Mouse (Mus musculus) CH12.LX (cell line): ENCODE measurements around the gene Wdcp. TPM values are rescaled to one million over a fixed set of nuclear protein-coding genes. Genes with fewer than 3 reads are reported as not detected.

Source experiments
- DNase-seq: peaks from one replicate; pipeline ENCODE4 v3.0.0-alpha.2; 2013; ENCODE audit errors: extremely low read depth
- H3K27ac ChIP-seq: 2 replicates; pipeline ENCODE4 v1.5.1; 2012; ENCODE audit warnings: low read depth, mild to moderate bottlenecking, control low read depth, moderate library complexity; ENCODE audit not compliant: insufficient read depth
- H3K27me3 ChIP-seq: replicated peaks from 2 replicates; pipeline ENCODE3; 2012; ENCODE audit warnings: inconsistent platforms
- H3K36me3 ChIP-seq, 2 experiments: replicated peaks in 1 of 2; 2 replicates each; pipeline versions ENCODE3 to v1.6.1; 2012; ENCODE audit warnings: inconsistent platforms in 1 of 2, low read length in 1 of 2, mild to moderate bottlenecking in 1 of 2, mixed read lengths in 1 of 2, moderate library complexity in 1 of 2; ENCODE audit not compliant: control insufficient read depth in 1 of 2, insufficient read depth in 1 of 2
- H3K4me1 ChIP-seq, 2 experiments: 2 replicates each; pipeline ENCODE4 v1.6.1; 2012; ENCODE audit warnings: inconsistent platforms in 1 of 2, moderate library complexity in 1 of 2; ENCODE audit not compliant: insufficient read depth in 2 of 2, control insufficient read depth in 1 of 2
- H3K4me2 ChIP-seq: 2 replicates; pipeline ENCODE4 v1.6.1; 2012; ENCODE audit warnings: low read depth, mild to moderate bottlenecking, control low read depth; ENCODE audit not compliant: poor library complexity, insufficient read depth, severe bottlenecking
- H3K4me3 ChIP-seq, 3 experiments: fragments of 150-350 bp in 1 of 3; sonication (generic) in 1 of 3; replicated peaks in 1 of 3; 2 replicates each; pipeline versions ENCODE3 to v1.5.1; 2011 to 2012; ENCODE audit warnings: low read depth in 2 of 3, low read length in 2 of 3, mild to moderate bottlenecking in 2 of 3, moderate library complexity in 2 of 3, control low read depth in 1 of 3, improper control_type of control experiment in 1 of 3, inconsistent platforms in 1 of 3, mixed read lengths in 1 of 3; ENCODE audit not compliant: poor library complexity in 1 of 3
- H3K79me2 ChIP-seq: replicated peaks from 2 replicates; pipeline ENCODE4 v1.6.1; 2012; ENCODE audit warnings: mild to moderate bottlenecking, moderate library complexity; ENCODE audit not compliant: control insufficient read depth, poor library complexity, insufficient read depth, severe bottlenecking; ENCODE audit errors: extremely low read depth
- H3K9ac ChIP-seq: 2 replicates; pipeline ENCODE4 v1.6.1; 2012; ENCODE audit warnings: low read depth, mild to moderate bottlenecking, control low read depth, moderate library complexity; ENCODE audit not compliant: insufficient read depth
- H3K9me3 ChIP-seq: replicated peaks from 2 replicates; pipeline ENCODE3; 2012; ENCODE audit warnings: low read length, inconsistent platforms, mixed read lengths
- BHLHE40 ChIP-seq: IDR thresholded peaks from 2 replicates; pipeline ENCODE4 v1.6.1; 2011; ENCODE audit warnings: mild to moderate bottlenecking, low read depth, low read length, improper control_type of control experiment
- CHD1 ChIP-seq: IDR thresholded peaks from 2 replicates; pipeline ENCODE4 v1.6.1; 2012; ENCODE audit warnings: low read depth, low read length, improper control_type of control experiment, inconsistent platforms
- CTCF ChIP-seq, 2 experiments: IDR thresholded peaks in 1 of 2; conservative IDR thresholded peaks in 1 of 2; 2 replicates each; pipeline ENCODE4 v1.5.1; 2011 to 2012; ENCODE audit warnings: low read depth in 2 of 2, low read length in 2 of 2, improper control_type of control experiment in 1 of 2, inconsistent platforms in 1 of 2, mild to moderate bottlenecking in 1 of 2, moderate library complexity in 1 of 2
- E2F4 ChIP-seq: IDR thresholded peaks from 2 replicates; pipeline ENCODE4 v1.6.1; 2011; ENCODE audit warnings: low read depth, low read length, improper control_type of control experiment; ENCODE audit not compliant: insufficient replicate concordance
- ELF1 ChIP-seq: IDR thresholded peaks from 2 replicates; pipeline ENCODE4 v1.6.1; 2014; ENCODE audit warnings: low read depth, mild to moderate bottlenecking, inconsistent platforms, low read length, improper control_type of control experiment
- ETS1 ChIP-seq: conservative IDR thresholded peaks from 2 replicates; pipeline ENCODE4 v1.6.1; 2012; ENCODE audit warnings: low read depth, mild to moderate bottlenecking, inconsistent platforms, low read length, improper control_type of control experiment, moderate library complexity
- HCFC1 ChIP-seq: IDR thresholded peaks from 2 replicates; pipeline ENCODE4 v1.6.1; 2012; ENCODE audit warnings: low read depth, mild to moderate bottlenecking, inconsistent platforms, low read length, improper control_type of control experiment
- IRF4 ChIP-seq: IDR thresholded peaks from 2 replicates; pipeline ENCODE4 v1.6.1; 2014; ENCODE audit warnings: low read depth, mild to moderate bottlenecking, inconsistent platforms, low read length, improper control_type of control experiment
- JUN ChIP-seq: IDR thresholded peaks from 2 replicates; pipeline ENCODE4 v1.6.1; 2011; ENCODE audit warnings: low read depth, mild to moderate bottlenecking, low read length, improper control_type of control experiment, moderate library complexity; ENCODE audit not compliant: insufficient read depth
- JUND ChIP-seq: conservative IDR thresholded peaks from 2 replicates; pipeline ENCODE4 v1.6.1; 2011; ENCODE audit warnings: low read depth, low read length, improper control_type of control experiment
- MAX ChIP-seq: IDR thresholded peaks from 2 replicates; pipeline ENCODE4 v1.6.1; 2011; ENCODE audit warnings: low read length, improper control_type of control experiment
- MXI1 ChIP-seq: IDR thresholded peaks from 2 replicates; pipeline ENCODE4 v1.6.1; 2011; ENCODE audit warnings: mild to moderate bottlenecking, low read depth, low read length, improper control_type of control experiment
- NELFE ChIP-seq: IDR thresholded peaks from 2 replicates; pipeline ENCODE4 v1.6.1; 2011; ENCODE audit warnings: low read depth, low read length, improper control_type of control experiment
- NRF1 ChIP-seq: IDR thresholded peaks from 2 replicates; pipeline ENCODE4 v1.6.1; 2014; ENCODE audit warnings: low read depth, mild to moderate bottlenecking, inconsistent platforms, low read length, improper control_type of control experiment, moderate library complexity
- POLR2A ChIP-seq: IDR thresholded peaks from 2 replicates; pipeline ENCODE4 v1.6.1; 2011; ENCODE audit warnings: low read depth, mild to moderate bottlenecking, improper control_type of control experiment, low read length
- POLR2AphosphoS2 ChIP-seq: IDR thresholded peaks from 2 replicates; pipeline ENCODE4 v1.6.1; 2011; ENCODE audit warnings: low read depth, low read length, improper control_type of control experiment
- RAD21 ChIP-seq: IDR thresholded peaks from 2 replicates; pipeline ENCODE4 v1.6.1; 2011; ENCODE audit warnings: low read depth, mild to moderate bottlenecking, low read length, improper control_type of control experiment, moderate library complexity
- RCOR1 ChIP-seq: conservative IDR thresholded peaks from 2 replicates; pipeline ENCODE4 v1.6.1; 2012; ENCODE audit warnings: low read depth, mild to moderate bottlenecking, inconsistent platforms, low read length, improper control_type of control experiment
- SMC3 ChIP-seq: IDR thresholded peaks from 2 replicates; pipeline ENCODE4 v1.6.1; 2011; ENCODE audit warnings: low read depth, low read length, improper control_type of control experiment
- TCF12 ChIP-seq: IDR thresholded peaks from 2 replicates; pipeline ENCODE4 v1.6.1; 2014; ENCODE audit warnings: low read depth, mild to moderate bottlenecking, inconsistent platforms, low read length, improper control_type of control experiment
- ZC3H11A ChIP-seq: IDR thresholded peaks from 2 replicates; pipeline ENCODE4 v1.6.1; 2012; ENCODE audit warnings: low read depth, mild to moderate bottlenecking, inconsistent platforms, low read length, improper control_type of control experiment
- ZKSCAN1 ChIP-seq: IDR thresholded peaks from 2 replicates; pipeline ENCODE4 v1.6.1; 2012; ENCODE audit warnings: low read depth, inconsistent platforms, low read length, improper control_type of control experiment, borderline replicate concordance
- ZMIZ1 ChIP-seq: IDR thresholded peaks from 2 replicates; pipeline ENCODE4 v1.6.1; 2012; ENCODE audit warnings: low read depth, mild to moderate bottlenecking, inconsistent platforms, low read length, improper control_type of control experiment
- ZNF384 ChIP-seq: IDR thresholded peaks from 2 replicates; pipeline ENCODE4 v1.6.1; 2012; ENCODE audit warnings: low read depth, low read length, improper control_type of control experiment, inconsistent platforms
- dilution Hi-C: fragments of 300-500 bp; cut with MboI; formaldehyde crosslinking; loops from 2 replicates; pipeline ENCODE4 v1.14.3; 2020; ENCODE audit warnings: low sequenced_read_pairs; ENCODE audit not compliant: extremely low pct_unique_long_range_greater_than_20kb, extremely low pct_ligation_motif_present
- in situ Hi-C: fragments of 300-500 bp; cut with MboI; formaldehyde crosslinking; loops from 3 replicates; pipeline ENCODE4 v1.14.3; 2019; ENCODE audit warnings: low sequenced_read_pairs, low pct_ligation_motif_present, low pct_unique_long_range_greater_than_20kb, mixed read lengths
- polyA plus RNA-seq: library from polyadenylated mRNA; unstranded; fragments of >175 nt; gene quantifications from 2 replicates; pipeline ENCODE4 v1.2.1, GENCODE M21; 2012; ENCODE audit warnings: low read depth; ENCODE audit not compliant: insufficient read length
- total RNA-seq, 2 experiments: library from RNA; depleted of rRNA; stranded (reverse); fragments of 300-350 nt in 1 of 2; fragments of >200 nt in 1 of 2; gene quantifications; 2 replicates each; pipeline ENCODE4 v1.2.3; 2012 to 2014

The Wdcp gene
- total and polyA plus RNA-seq, 3 experiments, result 8.9 to 31.3 (median 18.9) TPM

GRCm38 (mm10) chr12:4879048-4879447 lies 35.9 kb downstream of the Wdcp start:
- Histone ChIP-seq H3K9ac (no peak overlapping the region), H3K27me3 (no peaks in the 10 kb centered on the region), H3K27ac (no peak overlapping the region), H3K9me3 (no peaks in the 10 kb centered on the region), H3K4me1 (peaks cover 0 to under 1% of the 10 kb centered on the region in 2 experiments; a peak in 1 of 4 replicates), H3K36me3 (peaks cover 15 to 37% of the 10 kb centered on the region in 2 experiments), H3K79me2 (no peaks in the 10 kb centered on the region), H3K4me3 (no peak overlapping the region), H3K4me2 (no peak overlapping the region)
- TF ChIP-seq ETS1 (no peak), CHD1 (no peak), IRF4 (no peak), ZNF384 (no peak), ZKSCAN1 (no peak), NELFE (no peak), JUN (no peak), POLR2A (no peak), JUND (no peak), BHLHE40 (no peak), HCFC1 (no peak), RAD21 (peak; percentile 4), CTCF (conservative IDR thresholded peaks at IDR 0.05 in 1 of 2, IDR thresholded peaks at IDR 0.05 in 1 of 2; ENCODE audit: low read depth in 2 of 2, low read length in 2 of 2) (peak; percentile 6 to 33; a peak in 2 of 4 replicates), NRF1 (no peak), MXI1 (no peak), RCOR1 (no peak), ELF1 (no peak), ZC3H11A (no peak), SMC3 (peak; percentile 25), POLR2AphosphoS2 (no peak), TCF12 (no peak), MAX (no peak)
- in situ Hi-C loops (no loop called here), dilution Hi-C loops (no loop called here)
- no peak for DNase-seq

- Histone ChIP-seq H3K4me3 (no peak overlapping the region), H3K36me3 (peaks cover 17 to 51% of the 10 kb centered on the region in 2 experiments), H3K9me3 (no peaks in the 10 kb centered on the region), H3K27ac (no peak overlapping the region), H3K27me3 (no peaks in the 10 kb centered on the region), H3K79me2 (no peaks in the 10 kb centered on the region), H3K9ac (no peak overlapping the region), H3K4me1 (no peaks in the 10 kb centered on the region; a peak in 1 of 4 replicates), H3K4me2 (no peak overlapping the region)
- in situ Hi-C loops, result no loop called here
- dilution Hi-C loops, result no loop called here
- no peak for DNase-seq
- TF ChIP-seq ZMIZ1 (no peak), NELFE (no peak), E2F4 (no peak), ZC3H11A (no peak), HCFC1 (no peak)
These were observed 39.0 kb downstream of the Wdcp start for GRCm38 (mm10) chr12:4882086-4882485.
